Mouse (Mus musculus): ENCODE measurements around the gene Mad2l2. TPM values are rescaled to one million over a fixed set of nuclear protein-coding genes. Genes with fewer than 3 reads are reported as not detected.

The Mad2l2 gene
- polyA plus RNA-seq, 1 experiment, result 36.0 TPM

GRCm38 (mm10) chr4:148151267-148152168 is 21.3 kb downstream of the Mad2l2 start, which contains the start of gene Fbxo6:
Gene Fbxo6 (minus strand): TSS chr4:148152140.
- peak within 1 kb of the TSS; percentile 77 for H3K4me3 ChIP-seq (replicated peaks; ENCODE audit: insufficient read depth, low read depth, low read length)
- peak; percentile 88 for DNase-seq
- TF ChIP-seq POLR2A (IDR thresholded peaks at IDR 0.05; ENCODE audit: borderline replicate concordance, insufficient read depth, low read length), result peak; percentile 36; the same call in 1 of the 2 replicates
- TF ChIP-seq CTCF (IDR thresholded peaks at IDR 0.05; ENCODE audit: borderline replicate concordance, insufficient read depth, low read depth, low read length), result peak; percentile 63
- H3K27me3 ChIP-seq (ENCODE audit: control insufficient read depth, insufficient read depth, low read length), result no peaks in the 10 kb centered on the region
- WGBS, result under 1% methylated on average over 66 of the region's 67 CpGs
- H3K27ac ChIP-seq (ENCODE audit: insufficient read depth, low read length), result peak within 1 kb of the TSS; percentile 87
- H3K4me1 ChIP-seq (ENCODE audit: control insufficient read depth, insufficient read depth, low read length), result no peaks in the 10 kb centered on the region

- peak in 1 of 2 experiments; percentile 30 for DNase-seq
- peaks cover 5% of the 10 kb centered on the region; the same call in 1 of the 2 replicates for H3K4me1 ChIP-seq (ENCODE audit: control insufficient read depth, insufficient read depth, low read length)
- no peak overlapping the region for H3K27ac ChIP-seq (ENCODE audit: insufficient read depth, low read length)
- TF ChIP-seq CTCF (IDR thresholded peaks at IDR 0.05; ENCODE audit: borderline replicate concordance, insufficient read depth, low read depth, low read length), result no peak
- no peak for TF ChIP-seq POLR2A (IDR thresholded peaks at IDR 0.05; ENCODE audit: borderline replicate concordance, insufficient read depth, low read length)
- no peaks in the 10 kb centered on the region for H3K27me3 ChIP-seq (ENCODE audit: control insufficient read depth, insufficient read depth, low read length)
- 78% methylated on average over 5 of the region's 5 CpGs for WGBS
- H3K4me3 ChIP-seq (replicated peaks; ENCODE audit: insufficient read depth, low read depth, low read length), result no peak overlapping the region
Observed at GRCm38 (mm10) chr4:148152547-148152946, 22.4 kb downstream of the Mad2l2 start.

GRCm38 (mm10) chr4:148154006-148154405 is 23.8 kb downstream of the Mad2l2 start:
- peaks cover 11% of the 10 kb centered on the region for H3K4me1 ChIP-seq (ENCODE audit: control insufficient read depth, insufficient read depth, low read length)
- DNase-seq, result no peak
- H3K27me3 ChIP-seq (ENCODE audit: control insufficient read depth, insufficient read depth, low read length), result no peaks in the 10 kb centered on the region
- no peak overlapping the region for H3K4me3 ChIP-seq (replicated peaks; ENCODE audit: insufficient read depth, low read depth, low read length)
- WGBS, result 96% methylated on average over 4 of the region's 4 CpGs
- no peak for TF ChIP-seq CTCF (IDR thresholded peaks at IDR 0.05; ENCODE audit: borderline replicate concordance, insufficient read depth, low read depth, low read length)
- no peak for TF ChIP-seq POLR2A (IDR thresholded peaks at IDR 0.05; ENCODE audit: borderline replicate concordance, insufficient read depth, low read length)
- no peak overlapping the region for H3K27ac ChIP-seq (ENCODE audit: insufficient read depth, low read length)

- H3K4me3 ChIP-seq (replicated peaks; ENCODE audit: insufficient read depth, low read depth, low read length), result no peak overlapping the region
- peak; percentile 30; the same call in 1 of the 2 replicates for TF ChIP-seq CTCF (IDR thresholded peaks at IDR 0.05; ENCODE audit: borderline replicate concordance, insufficient read depth, low read depth, low read length)
- no peak for TF ChIP-seq POLR2A (IDR thresholded peaks at IDR 0.05; ENCODE audit: borderline replicate concordance, insufficient read depth, low read length)
- no peak overlapping the region for H3K27ac ChIP-seq (ENCODE audit: insufficient read depth, low read length)
- 25% methylated on average over 3 of the region's 3 CpGs for WGBS
- H3K27me3 ChIP-seq (ENCODE audit: control insufficient read depth, insufficient read depth, low read length), result no peaks in the 10 kb centered on the region
- DNase-seq, result peak in 1 of 2 experiments; percentile 36
- H3K4me1 ChIP-seq (ENCODE audit: control insufficient read depth, insufficient read depth, low read length), result peaks cover 11% of the 10 kb centered on the region
Observed at GRCm38 (mm10) chr4:148154982-148155381, 24.8 kb downstream of the Mad2l2 start.

- Histone ChIP-seq H3K27ac (ENCODE audit: insufficient read depth, low read length) (peak overlapping the region; percentile 83), H3K4me1 (ENCODE audit: control insufficient read depth, insufficient read depth, low read length) (peaks cover 11% of the 10 kb centered on the region), H3K27me3 (ENCODE audit: control insufficient read depth, insufficient read depth, low read length) (no peaks in the 10 kb centered on the region), H3K4me3 (replicated peaks; ENCODE audit: insufficient read depth, low read depth, low read length) (peak overlapping the region; percentile 86)
- peak; percentile 63 to 64 for DNase-seq
- TF ChIP-seq CTCF (IDR thresholded peaks at IDR 0.05; ENCODE audit: borderline replicate concordance, insufficient read depth, low read depth, low read length) (no peak), POLR2A (IDR thresholded peaks at IDR 0.05; ENCODE audit: borderline replicate concordance, insufficient read depth, low read length) (no peak)
- WGBS, result 12% methylated on average over 27 of the region's 27 CpGs
Observed at GRCm38 (mm10) chr4:148158436-148159348, 28.5 kb downstream of the Mad2l2 start.

GRCm38 (mm10) chr4:148159544-148160435 is 29.6 kb downstream of the Mad2l2 start:
- peak; percentile 97 to 98 for DNase-seq
- TF ChIP-seq CTCF (IDR thresholded peaks at IDR 0.05; ENCODE audit: borderline replicate concordance, insufficient read depth, low read depth, low read length) (no peak), POLR2A (IDR thresholded peaks at IDR 0.05; ENCODE audit: borderline replicate concordance, insufficient read depth, low read length) (peak; percentile 46; the same call in 1 of the 2 replicates)
- peak overlapping the region; percentile 86 for H3K4me3 ChIP-seq (replicated peaks; ENCODE audit: insufficient read depth, low read depth, low read length)
- H3K27me3 ChIP-seq (ENCODE audit: control insufficient read depth, insufficient read depth, low read length), result no peaks in the 10 kb centered on the region
- WGBS, result under 1% methylated on average over 53 of the region's 55 CpGs
- peak overlapping the region; percentile 83 for H3K27ac ChIP-seq (ENCODE audit: insufficient read depth, low read length)
- peaks cover 14% of the 10 kb centered on the region for H3K4me1 ChIP-seq (ENCODE audit: control insufficient read depth, insufficient read depth, low read length)

Data from cerebellum, adult 2 months (tissue).